Mouse (Mus musculus): ENCODE results near the gene Tut1.

DNA sequence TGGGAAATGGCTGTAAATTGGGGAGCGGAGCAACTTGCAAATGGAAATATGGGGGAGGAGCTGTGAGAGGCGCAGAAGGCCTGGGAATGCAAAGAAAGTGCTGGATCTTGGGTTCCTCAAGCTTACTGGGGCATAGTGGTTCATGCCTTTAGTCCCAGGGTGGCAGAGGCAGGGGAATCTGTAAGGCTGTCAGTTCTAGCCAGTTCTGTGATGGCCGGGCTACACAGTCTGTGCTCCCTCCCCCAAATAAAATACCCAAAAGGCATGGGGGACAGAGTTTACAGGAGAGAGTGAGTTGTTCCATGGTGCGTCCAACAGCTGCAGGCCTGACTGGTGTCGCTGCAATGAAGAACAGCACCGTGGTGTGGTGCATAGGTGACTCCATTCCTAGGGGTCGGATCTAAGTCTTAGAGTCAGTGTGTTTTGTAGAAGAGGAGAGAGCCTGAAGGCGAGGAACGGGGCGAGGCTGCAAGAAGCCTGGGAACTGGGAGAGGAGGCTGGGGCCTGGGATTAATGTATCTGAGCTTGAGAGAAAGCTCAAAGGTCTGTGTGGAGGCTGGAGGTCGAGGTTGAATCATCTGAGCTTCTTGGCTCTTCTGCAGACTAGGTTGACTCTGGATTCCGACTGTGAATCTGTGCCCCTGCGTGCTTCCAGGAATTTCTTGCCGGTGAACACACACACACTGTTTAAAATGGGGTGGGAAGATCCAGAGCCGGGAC lies 34.9 kb downstream of the Tut1 start:
- no peak for TF ChIP-seq CTCF (IDR thresholded peaks at IDR 0.05; ENCODE audit: control insufficient read depth, insufficient read depth, insufficient replicate concordance, low read depth, low read length)
- no peak for TF ChIP-seq POLR2A (IDR thresholded peaks at IDR 0.05; ENCODE audit: control insufficient read depth, low read depth, low read length)
